Mouse (Mus musculus): ENCODE results near the gene Edaradd. TPM values are rescaled to one million over a fixed set of nuclear protein-coding genes. Genes with fewer than 3 reads are reported as not detected.

Edaradd gene
- polyA plus RNA-seq (2016; fragmentation: Nextera tagmentation; extraction: Ambion mirVana), result 1.1 and 1.3 TPM in 2 replicates

GRCm38 (mm10) chr13:12519955-12520584 lies at the start of gene Edaradd:
Gene Edaradd, minus strand, starts transcription at chr13:12520438.
- Histone ChIP-seq H3K27ac (no peak within 1 kb of the TSS), H3K27me3 (peaks cover 34% of the 10 kb centered on the region)
- under 1% methylated on average over 35 of the region's 35 CpGs for WGBS

GRCm38 (mm10) chr13:12569741-12570140 lies 49.5 kb upstream of the Edaradd start:
- no peaks in the 10 kb centered on the region for H3K9me3 ChIP-seq
- H3K9ac ChIP-seq, result no peak overlapping the region
- no peaks in the 10 kb centered on the region for H3K36me3 ChIP-seq (replicated peaks)
- no peak overlapping the region for H3K4me2 ChIP-seq
- no peak for ATAC-seq (ENCODE audit: low FRiP score)
- H3K4me3 ChIP-seq (replicated peaks), result no peak overlapping the region
- 55% methylated on average over 7 of the region's 7 CpGs for WGBS
- no peak overlapping the region for H3K27ac ChIP-seq
- H3K27me3 ChIP-seq, result 0 out of 2 replicates have a peak, but pooled peaks cover 8% of the 10 kb centered on the region
- H3K4me1 ChIP-seq, result peaks cover 13% of the 10 kb centered on the region

More at GRCm38 (mm10) chr13:12519955-12520584, at the start of gene Edaradd:
- Histone ChIP-seq H3K4me3 (replicated peaks) (peak within 1 kb of the TSS; percentile 53), H3K9me3 (no peaks in the 10 kb centered on the region), H3K4me1 (0 out of 2 replicates have a peak, but pooled peaks cover 3% of the 10 kb centered on the region), H3K9ac (peak within 1 kb of the TSS; percentile 60), H3K4me2 (peak within 1 kb of the TSS; percentile 95), H3K36me3 (replicated peaks) (no peaks in the 10 kb centered on the region)
- ATAC-seq (ENCODE audit: low FRiP score), result peak; percentile 80

GRCm38 (mm10) chr13:12568597-12569469 lies 48.6 kb upstream of the Edaradd start:
- Histone ChIP-seq H3K27me3 (0 out of 2 replicates have a peak, but pooled peaks cover 8% of the 10 kb centered on the region), H3K9me3 (no peaks in the 10 kb centered on the region), H3K36me3 (replicated peaks) (no peaks in the 10 kb centered on the region), H3K9ac (no peak overlapping the region), H3K27ac (no peak overlapping the region), H3K4me3 (replicated peaks) (no peak overlapping the region), H3K4me1 (peaks cover 13% of the 10 kb centered on the region), H3K4me2 (no peak overlapping the region)
- WGBS, result 71% methylated on average over 9 of the region's 9 CpGs
- ATAC-seq (ENCODE audit: low FRiP score), result no peak

GRCm38 (mm10) chr13:12567936-12568335 lies 47.7 kb upstream of the Edaradd start:
- Histone ChIP-seq H3K9ac (no peak overlapping the region), H3K4me2 (no peak overlapping the region), H3K27me3 (0 out of 2 replicates have a peak, but pooled peaks cover 8% of the 10 kb centered on the region), H3K9me3 (no peaks in the 10 kb centered on the region), H3K4me3 (replicated peaks) (no peak overlapping the region), H3K4me1 (peaks cover 13% of the 10 kb centered on the region), H3K27ac (no peak overlapping the region), H3K36me3 (replicated peaks) (no peaks in the 10 kb centered on the region)
- WGBS, result 75% methylated on average over 1 of the region's 1 CpGs
- no peak for ATAC-seq (ENCODE audit: low FRiP score)

- no peaks in the 10 kb centered on the region for H3K36me3 ChIP-seq (replicated peaks)
- peak within 1 kb of the TSS; percentile 84 for H3K4me2 ChIP-seq
- peaks cover 22% of the 10 kb centered on the region for H3K27me3 ChIP-seq
- WGBS, result under 1% methylated on average over 67 of the region's 73 CpGs
- peak within 1 kb of the TSS; percentile 75 for H3K4me3 ChIP-seq (replicated peaks)
- H3K4me1 ChIP-seq, result peaks cover 13% of the 10 kb centered on the region
- peak; percentile 99 for ATAC-seq (ENCODE audit: low FRiP score)
- peak within 1 kb of the TSS; percentile 67 for H3K9ac ChIP-seq
- no peak within 1 kb of the TSS for H3K27ac ChIP-seq
- no peaks in the 10 kb centered on the region for H3K9me3 ChIP-seq
Measured at GRCm38 (mm10) chr13:12565621-12566390, 45.6 kb upstream of the Edaradd start, which contains the start of gene Ero1lb. Gene Ero1lb, plus strand, starts transcription at chr13:12565874.

GRCm38 (mm10) chr13:12562256-12562655 lies 42.0 kb upstream of the Edaradd start:
- H3K36me3 ChIP-seq (replicated peaks), result no peaks in the 10 kb centered on the region
- no peak overlapping the region for H3K9ac ChIP-seq
- peaks cover 13% of the 10 kb centered on the region for H3K4me1 ChIP-seq
- ATAC-seq (ENCODE audit: low FRiP score), result no peak
- H3K27ac ChIP-seq, result no peak overlapping the region
- peaks cover 31% of the 10 kb centered on the region for H3K27me3 ChIP-seq
- H3K4me3 ChIP-seq (replicated peaks), result no peak overlapping the region
- 90% methylated on average over 4 of the region's 4 CpGs for WGBS
- H3K9me3 ChIP-seq, result no peaks in the 10 kb centered on the region
- no peak overlapping the region for H3K4me2 ChIP-seq

- H3K27me3 ChIP-seq, result peaks cover 28% of the 10 kb centered on the region
- ATAC-seq (ENCODE audit: low FRiP score), result no peak
- no peak overlapping the region for H3K27ac ChIP-seq
- no peak overlapping the region for H3K4me2 ChIP-seq
- H3K4me3 ChIP-seq (replicated peaks), result no peak overlapping the region
- no peaks in the 10 kb centered on the region for H3K36me3 ChIP-seq (replicated peaks)
- 86% methylated on average over 2 of the region's 2 CpGs for WGBS
- no peak overlapping the region for H3K9ac ChIP-seq
- H3K9me3 ChIP-seq, result no peaks in the 10 kb centered on the region
- H3K4me1 ChIP-seq, result peaks cover 8% of the 10 kb centered on the region
Measured at GRCm38 (mm10) chr13:12561729-12562128, 41.5 kb upstream of the Edaradd start.

- H3K36me3 ChIP-seq (replicated peaks), result no peaks in the 10 kb centered on the region
- H3K27ac ChIP-seq, result no peak overlapping the region
- H3K27me3 ChIP-seq, result peaks cover 30% of the 10 kb centered on the region
- ATAC-seq (ENCODE audit: low FRiP score), result no peak
- H3K9me3 ChIP-seq, result no peaks in the 10 kb centered on the region
- 27% methylated on average over 6 of the region's 6 CpGs for WGBS
- H3K4me2 ChIP-seq, result no peak overlapping the region
- no peaks in the 10 kb centered on the region for H3K4me1 ChIP-seq
- H3K9ac ChIP-seq, result no peak overlapping the region
- no peak overlapping the region for H3K4me3 ChIP-seq (replicated peaks)
Measured at GRCm38 (mm10) chr13:12559462-12560120, 39.4 kb upstream of the Edaradd start.

- Histone ChIP-seq H3K27ac (no peak overlapping the region), H3K4me2 (no peak overlapping the region), H3K36me3 (replicated peaks) (no peaks in the 10 kb centered on the region), H3K27me3 (peaks cover 30% of the 10 kb centered on the region), H3K4me1 (no peaks in the 10 kb centered on the region), H3K4me3 (replicated peaks) (no peak overlapping the region), H3K9ac (no peak overlapping the region), H3K9me3 (no peaks in the 10 kb centered on the region)
- ATAC-seq (ENCODE audit: low FRiP score), result no peak
- WGBS, result 38% methylated on average over 3 of the region's 3 CpGs
Measured at GRCm38 (mm10) chr13:12559044-12559443, 38.8 kb upstream of the Edaradd start.

GRCm38 (mm10) chr13:12554211-12554610 lies 34.0 kb upstream of the Edaradd start:
- ATAC-seq (ENCODE audit: low FRiP score), result no peak
- WGBS, result 67% methylated on average over 4 of the region's 4 CpGs

GRCm38 (mm10) chr13:12543880-12544568 lies 23.8 kb upstream of the Edaradd start:
- ATAC-seq (ENCODE audit: low FRiP score), result no peak
- no peaks in the 10 kb centered on the region for H3K9me3 ChIP-seq
- 87% methylated on average over 8 of the region's 8 CpGs for WGBS
- no peak overlapping the region for H3K4me2 ChIP-seq
- H3K4me3 ChIP-seq (replicated peaks), result no peak overlapping the region
- peaks cover 14% of the 10 kb centered on the region for H3K27me3 ChIP-seq
- H3K36me3 ChIP-seq (replicated peaks), result no peaks in the 10 kb centered on the region
- no peak overlapping the region for H3K9ac ChIP-seq
- H3K4me1 ChIP-seq, result peaks cover 13% of the 10 kb centered on the region
- H3K27ac ChIP-seq, result no peak overlapping the region

More at GRCm38 (mm10) chr13:12554211-12554610, 34.0 kb upstream of the Edaradd start:
- Histone ChIP-seq H3K4me1 (no peaks in the 10 kb centered on the region), H3K4me2 (no peak overlapping the region), H3K27ac (no peak overlapping the region), H3K36me3 (replicated peaks) (no peaks in the 10 kb centered on the region), H3K27me3 (peaks cover 21% of the 10 kb centered on the region), H3K4me3 (replicated peaks) (no peak overlapping the region), H3K9me3 (no peaks in the 10 kb centered on the region), H3K9ac (no peak overlapping the region)

All from forebrain, embryonic 12.5 days (tissue).